Mouse (Mus musculus) retina, adult 2 months (tissue): ENCODE results near the gene Shisa2.
"Not testable (repeated sequence)": the region's sequence is repeated elsewhere in the genome, so short reads cannot be mapped to it uniquely, and the experiment has no call there.

Source experiments
- DNase-seq: peaks from one replicate; pipeline ENCODE4 v3.0.0-alpha.2; 2012; ENCODE audit warnings: low read depth, low spot score

Gene Shisa2

DNA sequence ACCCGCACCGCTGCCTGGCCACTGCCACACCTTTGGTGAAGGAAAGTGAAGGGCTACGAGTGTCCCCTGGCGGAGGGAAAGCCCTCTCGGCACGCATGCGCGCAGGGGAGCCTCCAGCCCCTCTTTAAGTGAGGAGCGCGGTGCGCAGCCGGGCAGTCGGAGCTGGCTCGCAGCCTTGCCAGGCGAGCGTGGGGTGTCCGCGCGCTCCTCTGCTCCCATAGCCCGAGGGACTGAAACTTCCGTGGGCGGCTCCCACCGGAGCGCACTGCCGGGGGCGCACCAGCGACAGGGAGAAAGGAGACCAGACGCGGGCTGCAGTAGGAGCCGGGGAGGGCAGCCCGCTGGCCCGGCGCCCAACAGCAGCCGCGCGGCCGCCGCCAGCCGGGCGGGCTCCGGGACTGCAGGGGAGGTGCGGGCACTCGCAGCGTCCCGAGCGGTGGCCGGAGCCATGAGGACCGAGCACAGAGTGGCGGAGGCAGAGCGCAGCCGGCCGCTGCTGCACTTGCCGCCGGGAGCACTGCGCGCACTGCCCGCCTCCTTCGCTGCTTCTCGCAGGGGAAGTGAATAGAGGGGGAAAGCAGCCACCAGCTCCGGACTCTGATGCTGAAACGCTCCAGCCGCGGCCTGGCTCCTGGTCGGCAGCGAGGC lies at the start of gene Shisa2:
Gene Shisa2, plus strand, starts transcription at position 151 of the 648 bp plus-strand sequence.
- peak; percentile 76 for DNase-seq

- DNase-seq, result no peak
Measured at GRCm38 (mm10) chr14:59576385-59576784, 48.7 kb upstream of the Shisa2 start.

GRCm38 (mm10) chr14:59590614-59591013 lies 34.5 kb upstream of the Shisa2 start:
- DNase-seq, result no peak

- no peak for DNase-seq
Measured at GRCm38 (mm10) chr14:59591901-59592300, 33.2 kb upstream of the Shisa2 start.

- no peak for DNase-seq
Measured at GRCm38 (mm10) chr14:59592593-59592992, 32.5 kb upstream of the Shisa2 start.

DNA sequence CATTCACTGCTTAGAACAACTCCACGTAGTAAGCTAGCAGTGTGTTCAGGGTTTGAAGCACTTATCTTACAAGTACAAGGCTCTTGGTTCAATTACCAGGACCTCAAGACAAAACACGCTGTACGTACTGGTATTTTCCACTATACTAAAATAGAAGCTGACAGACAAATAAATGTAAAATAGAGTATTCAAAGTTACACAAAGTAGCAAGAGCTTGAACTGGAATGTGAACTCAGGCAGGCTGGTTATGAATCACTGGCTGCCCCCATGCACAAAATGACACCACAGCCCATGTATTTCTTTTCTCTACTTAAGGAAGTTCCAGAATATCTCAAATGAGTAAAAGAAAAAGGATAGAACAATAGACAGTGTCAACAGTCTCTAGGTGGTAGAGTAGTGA lies 30.1 kb upstream of the Shisa2 start:
- DNase-seq, result no peak

- peak; percentile 85 for DNase-seq
Measured at GRCm38 (mm10) chr14:59597398-59598259, 27.5 kb upstream of the Shisa2 start, which contains the start of gene Cdadc1. Cdadc1 (minus strand) TSS chr14:59597959.

- DNase-seq, result no peak
Measured at GRCm38 (mm10) chr14:59598260-59598627, 26.9 kb upstream of the Shisa2 start.

DNA sequence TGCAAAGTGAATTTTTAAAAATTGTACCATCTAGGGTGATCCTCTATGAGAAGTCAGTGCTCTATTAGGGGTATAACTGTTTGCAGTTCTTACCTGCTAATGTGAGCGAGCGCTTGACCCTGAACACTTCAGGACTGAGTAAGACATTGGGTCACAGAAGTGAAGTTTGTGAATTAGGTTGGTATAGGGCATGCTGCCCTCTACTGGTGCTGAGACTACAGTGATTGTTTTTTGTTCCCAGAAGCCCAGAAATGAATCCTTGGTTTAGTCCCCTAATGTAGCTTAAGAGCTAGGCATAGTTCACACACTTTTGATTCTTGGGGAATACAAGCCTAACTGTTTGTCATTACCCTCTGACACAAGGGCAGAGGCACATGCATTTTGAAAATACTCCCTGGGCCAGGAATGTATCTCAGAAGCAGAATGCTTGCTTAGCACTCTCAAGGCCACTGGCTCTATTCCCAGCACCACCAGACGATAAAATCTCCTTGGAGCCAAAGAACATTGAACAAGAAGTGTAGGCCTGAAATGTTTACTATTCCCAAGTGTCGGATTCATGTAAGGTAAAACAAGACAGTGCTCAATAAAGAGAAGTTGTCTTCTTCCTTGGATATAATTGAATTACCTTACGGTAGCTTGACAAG lies 21.0 kb upstream of the Shisa2 start:
- DNase-seq, result no peak

- no peak for DNase-seq
Measured at GRCm38 (mm10) chr14:59605671-59606353, 19.3 kb upstream of the Shisa2 start.

DNA sequence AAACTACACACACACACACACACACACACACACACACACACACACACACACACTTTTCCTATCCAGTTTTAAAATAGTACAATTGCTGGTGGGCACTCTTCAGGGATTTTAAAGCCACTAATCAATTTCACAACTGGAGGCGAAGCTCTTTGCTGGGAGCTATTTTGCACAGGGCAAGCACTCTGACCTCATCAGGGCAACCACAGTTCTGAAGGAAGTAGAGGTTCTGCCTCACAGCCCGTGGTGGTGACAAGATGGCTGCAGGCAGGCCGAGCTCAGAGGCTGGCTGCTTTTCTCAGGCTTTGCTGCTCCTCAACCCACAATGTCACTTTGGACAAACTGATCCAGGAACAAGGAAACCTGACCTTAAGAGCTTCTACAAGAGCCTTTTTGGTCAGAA lies 18.1 kb upstream of the Shisa2 start:
- DNase-seq, result no peak

DNA sequence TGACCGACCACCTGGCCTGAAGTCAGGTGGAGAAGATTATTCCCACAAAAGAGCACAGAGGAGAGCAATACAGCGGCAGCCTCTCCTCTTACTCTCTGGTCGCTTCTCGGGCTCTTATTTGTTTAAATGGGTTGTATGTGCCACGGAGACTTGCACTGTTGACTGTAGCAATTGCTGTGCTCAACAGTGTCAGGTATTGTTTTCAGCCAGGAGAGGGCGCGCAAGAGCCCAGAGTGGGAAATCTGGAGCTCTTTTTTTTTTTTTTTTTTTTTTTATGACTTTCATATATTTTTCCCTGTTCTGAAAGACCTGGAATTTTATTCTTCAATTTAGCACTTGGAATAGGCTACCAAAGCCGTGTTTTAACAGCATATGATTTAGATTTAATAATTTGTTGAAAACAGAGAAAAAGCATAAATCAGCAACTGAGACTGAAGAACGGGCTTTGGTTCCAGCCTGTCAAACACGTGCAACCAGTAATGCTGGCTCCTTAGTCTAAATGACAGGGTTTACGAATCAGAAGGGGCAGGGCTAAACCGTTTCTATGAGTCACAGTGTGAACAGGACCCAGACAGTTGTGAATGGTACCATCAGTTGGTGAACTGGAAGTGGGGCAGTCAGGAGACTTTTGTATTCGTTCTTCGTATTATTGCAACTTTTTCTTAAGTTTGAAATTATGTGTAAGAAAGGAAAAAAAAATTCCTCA lies 12.0 kb upstream of the Shisa2 start:
- no peak for DNase-seq

DNA sequence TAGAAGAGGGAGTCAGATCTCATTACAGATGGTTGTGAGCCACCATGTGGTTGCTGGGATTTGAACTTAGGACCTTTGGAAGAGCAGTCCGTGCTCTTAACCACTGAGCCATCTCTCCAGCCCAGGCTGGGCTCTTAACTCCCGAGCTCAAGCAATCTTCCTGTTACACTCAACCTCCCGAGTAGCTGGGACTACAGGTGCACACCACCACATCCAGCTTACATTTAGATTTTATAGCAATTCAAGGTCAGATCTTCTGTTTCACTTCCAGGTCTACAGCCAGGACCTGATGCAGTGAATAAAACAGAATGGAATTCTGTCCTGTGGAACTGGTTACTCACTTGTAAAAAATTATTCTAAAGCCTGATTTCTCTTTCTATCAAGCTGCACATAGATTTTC lies 11.0 kb upstream of the Shisa2 start:
- not testable (repeated sequence) for DNase-seq

- no peak for DNase-seq
Measured at GRCm38 (mm10) chr14:59616802-59617201, 8.3 kb upstream of the Shisa2 start.

- no peak for DNase-seq
Measured at GRCm38 (mm10) chr14:59624326-59624885, 702 bp upstream of the Shisa2 start.

GRCm38 (mm10) chr14:59625806-59626364 lies 777 bp downstream of the Shisa2 start:
- DNase-seq, result no peak

- no peak for DNase-seq
Measured at GRCm38 (mm10) chr14:59626711-59627110, 1.6 kb downstream of the Shisa2 start.

- DNase-seq, result no peak
Measured at GRCm38 (mm10) chr14:59627142-59627680, 2.1 kb downstream of the Shisa2 start.

DNA sequence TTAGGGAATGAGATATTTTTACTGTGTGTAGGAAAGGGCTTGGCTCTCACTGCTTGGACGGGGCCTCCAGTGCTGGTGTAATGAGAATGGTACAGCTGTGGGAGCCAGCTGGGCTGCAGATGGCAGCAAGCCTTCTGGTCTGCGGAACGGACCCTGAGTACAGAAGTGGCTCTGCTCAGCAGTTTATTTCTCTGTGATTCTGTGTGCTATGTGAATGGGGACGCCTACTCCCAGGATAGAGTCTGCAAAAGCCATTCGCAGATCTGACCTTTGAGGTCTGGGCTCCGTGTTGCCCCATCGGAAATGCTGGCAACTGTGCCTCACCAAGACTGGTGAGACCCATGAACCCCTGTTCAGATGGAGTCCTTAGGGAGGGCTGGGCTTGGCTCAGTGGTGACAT lies 2.7 kb downstream of the Shisa2 start:
- DNase-seq, result no peak

DNA sequence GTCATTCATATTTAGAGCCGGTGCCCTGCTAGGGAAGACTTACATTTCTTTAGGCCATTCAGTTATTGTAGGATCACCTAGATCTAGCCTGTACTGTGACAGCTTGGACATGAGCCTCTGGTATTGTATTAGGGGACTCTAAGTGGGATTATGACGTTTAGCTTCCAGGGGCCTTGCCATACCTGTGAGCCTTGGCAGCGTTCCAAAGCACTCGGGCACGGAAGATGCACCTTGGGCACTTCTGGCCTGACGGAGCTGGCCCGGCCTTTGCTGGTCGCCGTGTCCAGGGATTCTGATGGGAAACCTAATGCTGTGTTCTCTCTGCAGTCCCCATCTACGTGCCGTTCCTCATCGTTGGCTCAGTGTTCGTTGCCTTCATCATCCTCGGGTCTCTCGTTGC lies 4.2 kb downstream of the Shisa2 start:
- peak; percentile 59 for DNase-seq
